Mouse (Mus musculus) G1E (cell line): Measurements from ENCODE around the gene Entpd3. TPM values are rescaled to one million over a fixed set of nuclear protein-coding genes. Genes with fewer than 3 reads are reported as not detected.
A peak's percentile ranks its signal among the peaks of the same experiment; 100 is the strongest.

ENCODE experiments used
- ATAC-seq: 2 replicates; pipeline ENCODE4 v1.8.0; 2016; ENCODE audit warnings: mild to moderate bottlenecking; ENCODE audit not compliant: insufficient number of reproducible peaks, poor library complexity, low FRiP score, severe bottlenecking; ENCODE audit errors: extremely low read depth
- DNase-seq: peaks from one replicate; pipeline ENCODE4 v3.0.0; 2012; ENCODE audit warnings: low spot score
- H3K27me3 ChIP-seq: 2 replicates; pipeline ENCODE4 v1.6.1; 2012; ENCODE audit warnings: mild to moderate bottlenecking, low read length, inconsistent platforms; ENCODE audit not compliant: insufficient read depth
- H3K36me3 ChIP-seq: replicated peaks from 2 replicates; pipeline ENCODE3; 2012; ENCODE audit warnings: mild to moderate bottlenecking, inconsistent platforms
- H3K4me1 ChIP-seq: 2 replicates; pipeline ENCODE4 v1.6.1; 2012; ENCODE audit warnings: low read depth, low read length, inconsistent platforms, mixed read lengths; ENCODE audit not compliant: insufficient read depth
- H3K4me3 ChIP-seq: 2 replicates; pipeline ENCODE4 v1.5.1; 2012; ENCODE audit warnings: low read depth, mild to moderate bottlenecking, inconsistent platforms, low read length, moderate library complexity, mixed read lengths
- H3K9me3 ChIP-seq: replicated peaks from 2 replicates; pipeline ENCODE4 v1.6.1; 2012; ENCODE audit warnings: inconsistent platforms
- CTCF ChIP-seq: IDR thresholded peaks from 2 replicates; pipeline ENCODE4 v1.5.1; 2012; ENCODE audit warnings: low read depth, low read length, inconsistent platforms, mixed read lengths
- GATA1 ChIP-seq: IDR thresholded peaks from 2 replicates; pipeline ENCODE4 v1.6.1; 2012; ENCODE audit warnings: borderline replicate concordance, low read length, inconsistent platforms, mixed read lengths
- GATA2 ChIP-seq: IDR thresholded peaks from 2 replicates; pipeline ENCODE4 v1.6.1; 2012; ENCODE audit warnings: low read depth, low read length, inconsistent platforms, borderline replicate concordance
- POLR2AphosphoS5 ChIP-seq: IDR thresholded peaks from 2 replicates; pipeline ENCODE4 v1.6.1; 2012; ENCODE audit warnings: low read depth, low read length, inconsistent platforms; ENCODE audit not compliant: insufficient replicate concordance
- TAL1 ChIP-seq: conservative IDR thresholded peaks from 2 replicates; pipeline ENCODE4 v1.6.1; 2012; ENCODE audit warnings: low read depth, low read length, inconsistent platforms, mixed read lengths
- polyA plus RNA-seq: library from polyadenylated mRNA; stranded (reverse); fragments of >175 nt; gene quantifications from 2 replicates; pipeline ENCODE4 v1.2.3, GENCODE M21; 2012
- total RNA-seq, 2 experiments: library from RNA; stranded (forward) in 1 of 2; stranded (reverse) in 1 of 2; fragments of 200-1000 nt in 1 of 2; fragments of >200 nt in 1 of 2; fragmentation: Nextera tagmentation in 1 of 2; gene quantifications; 2 replicates each; pipeline ENCODE4 v1.2.3; 2014 to 2017

Gene Entpd3
- total and polyA plus RNA-seq, 3 experiments: 0.22 TPM; not detected in 2

DNA sequence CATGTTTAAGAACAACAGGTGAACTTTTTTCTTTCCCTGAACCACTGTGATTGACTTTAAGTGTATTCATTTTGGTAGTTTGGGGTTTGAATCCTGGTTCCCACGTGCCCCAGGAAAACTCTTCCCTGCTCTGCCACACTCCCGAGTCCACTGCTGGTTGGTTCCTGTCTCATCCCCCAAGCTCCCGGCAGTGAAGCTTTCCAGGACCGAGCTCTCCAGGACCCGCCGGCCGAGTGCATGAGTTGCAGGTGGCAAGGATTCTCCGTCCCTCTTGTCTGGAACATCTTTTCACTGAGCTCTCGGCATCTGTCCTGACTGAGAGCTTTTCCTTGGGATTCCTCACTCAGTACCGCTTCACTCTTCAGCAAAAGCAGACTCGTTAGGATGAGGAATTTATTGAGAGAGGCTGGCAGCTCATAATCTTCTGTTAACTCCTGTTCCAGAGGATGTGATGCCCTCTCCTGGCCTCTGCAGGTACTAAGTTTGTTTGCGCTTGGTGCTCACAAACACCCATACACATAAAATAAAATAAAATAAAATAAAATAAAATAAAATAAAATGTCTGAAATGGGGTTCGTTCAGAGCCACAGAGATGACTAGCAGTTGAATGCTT, 30.2 kb downstream of the Entpd3 start:
- Histone ChIP-seq H3K9me3 (peaks cover 21% of the 10 kb centered on the region), H3K27me3 (no peaks in the 10 kb centered on the region), H3K36me3 (peaks cover 41% of the 10 kb centered on the region), H3K4me1 (peaks cover 70% of the 10 kb centered on the region), H3K4me3 (peak overlapping the region; percentile 51; the same call in 1 of the 2 replicates)
- no peak for ATAC-seq
- TF ChIP-seq CTCF (no peak), GATA1 (no peak), GATA2 (no peak), TAL1 (no peak), POLR2AphosphoS5 (no peak)
- DNase-seq: no peak

DNA sequence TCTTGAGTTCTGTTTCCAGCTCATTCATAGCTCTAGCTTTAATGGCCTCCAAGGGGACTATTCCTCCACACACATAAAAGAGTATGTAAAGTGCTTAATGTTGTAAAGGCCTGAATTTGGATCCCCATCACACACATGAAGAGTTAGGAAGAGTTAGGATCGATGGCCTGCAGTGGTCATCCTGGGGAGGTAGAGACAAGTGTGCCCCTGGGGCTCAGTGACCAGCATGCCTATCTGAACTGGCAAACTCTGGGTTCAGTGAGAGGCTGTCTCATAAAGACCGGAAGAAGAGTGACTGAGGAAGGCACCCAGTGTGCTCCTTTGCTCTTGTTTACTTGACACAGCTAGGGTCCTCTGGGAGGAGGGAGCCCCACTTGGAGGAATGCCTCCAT, 30.7 kb downstream of the Entpd3 start:
- Histone ChIP-seq H3K4me3 (peak overlapping the region; percentile 98), H3K36me3 (peaks cover 47% of the 10 kb centered on the region), H3K27me3 (no peaks in the 10 kb centered on the region), H3K9me3 (peaks cover 21% of the 10 kb centered on the region), H3K4me1 (peaks cover 71% of the 10 kb centered on the region)
- DNase-seq: no peak
- no peak for ATAC-seq
- no peak for TF ChIP-seq POLR2AphosphoS5
- no peak for TF ChIP-seq CTCF
- TF ChIP-seq TAL1: no peak
- TF ChIP-seq GATA2: no peak
- no peak for TF ChIP-seq GATA1

GRCm38 (mm10) chr9:120570741-120571592, 31.3 kb downstream of the Entpd3 start, which contains the start of gene Rpl14:
Gene Rpl14 (plus strand): TSS chr9:120571444.
- TF ChIP-seq CTCF: no peak
- no peak for TF ChIP-seq POLR2AphosphoS5
- no peak for TF ChIP-seq GATA2
- TF ChIP-seq GATA1: no peak
- no peak for TF ChIP-seq TAL1
- ATAC-seq (peak; percentile 79), DNase-seq (peak; percentile 85)

DNA sequence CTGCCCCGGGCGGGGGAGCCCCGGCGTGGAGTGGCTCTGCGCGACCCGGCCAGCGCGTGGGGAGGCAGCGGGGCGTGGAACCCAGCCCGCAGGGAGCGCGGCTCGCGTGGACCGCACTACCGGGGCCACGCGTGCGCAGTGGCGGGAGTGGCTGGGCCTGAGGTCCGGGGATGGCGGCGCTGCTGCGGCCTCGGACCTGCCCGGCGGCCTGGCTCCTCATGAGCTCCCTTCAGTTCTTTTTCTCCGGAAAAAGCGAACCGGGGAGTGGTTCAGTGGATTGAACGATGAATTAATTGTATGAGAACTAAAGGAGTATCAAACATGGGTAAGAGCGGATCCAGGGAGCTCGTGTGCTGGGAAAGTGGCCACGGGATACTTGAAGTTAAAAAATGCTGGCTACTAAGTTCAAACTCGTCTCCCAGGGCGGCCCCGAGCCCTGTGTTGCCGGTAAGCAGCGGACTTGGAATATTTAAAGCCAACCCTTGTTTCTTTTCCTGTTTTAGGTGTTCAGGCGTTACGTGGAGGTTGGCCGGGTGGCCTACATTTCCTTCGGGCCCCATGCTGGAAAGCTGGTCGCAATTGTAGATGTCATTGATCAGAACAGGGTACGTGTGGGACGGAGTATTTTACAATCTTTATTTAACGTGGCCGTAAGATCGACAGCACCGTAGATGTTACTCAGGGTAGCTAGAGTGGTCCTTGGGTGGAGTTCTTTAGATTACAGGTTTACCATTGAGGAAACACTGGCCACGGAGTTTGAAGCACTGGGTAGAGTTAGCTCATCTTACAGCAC, 32.2 kb downstream of the Entpd3 start:
- no peak for TF ChIP-seq POLR2AphosphoS5
- no peak for TF ChIP-seq GATA1
- TF ChIP-seq CTCF: no peak
- TF ChIP-seq TAL1: no peak
- TF ChIP-seq GATA2: no peak
- Histone ChIP-seq H3K9me3 (peaks cover 21% of the 10 kb centered on the region), H3K27me3 (no peaks in the 10 kb centered on the region), H3K4me3 (peak overlapping the region; percentile 98), H3K4me1 (peaks cover 71% of the 10 kb centered on the region), H3K36me3 (peaks cover 57% of the 10 kb centered on the region)
- DNase-seq (no peak), ATAC-seq (no peak)

More at GRCm38 (mm10) chr9:120570741-120571592, 31.3 kb downstream of the Entpd3 start, which contains the start of gene Rpl14:
- peaks cover 71% of the 10 kb centered on the region for H3K4me1 ChIP-seq
- peaks cover 21% of the 10 kb centered on the region for H3K9me3 ChIP-seq
- H3K4me3 ChIP-seq: peak within 1 kb of the TSS; percentile 98
- H3K36me3 ChIP-seq: peaks cover 53% of the 10 kb centered on the region
- no peaks in the 10 kb centered on the region for H3K27me3 ChIP-seq

DNA sequence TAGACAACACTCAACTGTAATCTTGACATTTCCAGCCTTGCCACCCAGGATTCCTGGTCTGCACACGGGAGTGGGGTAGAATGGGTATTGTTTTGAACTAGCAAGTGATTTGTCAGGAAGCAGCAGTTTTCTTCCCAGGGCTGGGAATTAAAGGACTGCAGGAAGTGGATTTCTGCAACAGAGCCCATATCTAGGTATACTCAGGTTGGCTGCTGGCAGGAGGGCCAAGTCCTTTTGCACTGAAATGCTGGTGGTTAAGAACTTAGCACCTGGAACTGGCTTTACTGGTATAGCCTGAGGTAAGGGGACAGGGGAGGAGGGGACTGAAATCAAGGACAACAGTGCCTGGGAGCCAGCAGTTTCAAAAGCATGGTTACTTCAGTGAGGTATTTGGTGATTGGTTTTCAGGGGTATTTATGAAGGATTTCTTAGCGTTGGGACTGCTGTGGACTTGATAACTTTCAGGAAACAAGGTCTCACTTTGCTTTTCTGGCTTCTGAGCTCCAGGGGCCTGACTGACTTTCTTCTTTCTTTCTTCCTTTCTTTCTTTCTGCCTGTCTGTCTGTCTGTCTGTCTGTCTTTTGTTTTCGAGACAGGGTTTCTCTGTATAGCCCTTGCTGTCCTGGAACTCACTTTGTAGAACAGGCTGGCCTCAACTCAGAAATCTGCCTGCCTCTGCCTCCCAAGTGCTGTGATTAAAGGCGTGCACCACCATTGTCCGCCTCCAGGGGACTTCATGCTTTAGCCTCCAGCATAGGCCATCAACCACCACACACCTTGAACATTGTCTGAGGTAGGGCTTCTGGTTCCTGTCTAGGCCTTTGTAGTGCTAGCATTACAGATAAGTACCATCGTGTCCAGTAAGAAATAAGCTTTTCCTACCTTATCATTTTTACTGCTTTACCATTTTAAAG, 36.4 kb downstream of the Entpd3 start:
- Histone ChIP-seq H3K4me3 (peak overlapping the region; percentile 38; the same call in 1 of the 2 replicates), H3K36me3 (peaks cover 60% of the 10 kb centered on the region), H3K27me3 (no peaks in the 10 kb centered on the region), H3K4me1 (peaks cover 66% of the 10 kb centered on the region), H3K9me3 (no peaks in the 10 kb centered on the region)
- ATAC-seq: no peak
- no peak for DNase-seq
- TF ChIP-seq GATA1 (no peak), POLR2AphosphoS5 (no peak), CTCF (0 out of 2 replicates have a peak, but pooled peaks have one; percentile 10), GATA2 (no peak)
